Mouse (Mus musculus) kidney, adult 2 months (tissue): ENCODE data around the gene Trim29. TPM values are rescaled to one million over a fixed set of nuclear protein-coding genes. Genes with fewer than 3 reads are reported as not detected.
A peak's percentile ranks its signal among the peaks of the same experiment; 100 is the strongest.

Experiments
- DNase-seq: peaks from one replicate; pipeline ENCODE4 v3.0.0; 2021
- H3K27ac ChIP-seq: fragments of 200-500 bp; 2 replicates; pipeline ENCODE4 v1.5.1; 2012; ENCODE audit warnings: low read depth, low read length, control low read depth, inconsistent platforms; ENCODE audit not compliant: insufficient read depth
- H3K27me3 ChIP-seq: fragments of 200-500 bp; replicated peaks from 2 replicates; pipeline ENCODE4 v1.6.1; 2012; ENCODE audit warnings: mild to moderate bottlenecking, moderate library complexity, low read length, inconsistent platforms; ENCODE audit not compliant: control insufficient read depth, insufficient read depth
- H3K36me3 ChIP-seq: fragments of 200-500 bp; 2 replicates; pipeline ENCODE4 v1.6.1; 2012; ENCODE audit warnings: mild to moderate bottlenecking, moderate library complexity, low read length, inconsistent platforms; ENCODE audit not compliant: control insufficient read depth, insufficient read depth
- H3K4me1 ChIP-seq: fragments of 200-500 bp; 2 replicates; pipeline ENCODE4 v1.6.1; 2011; ENCODE audit warnings: low read length; ENCODE audit not compliant: control insufficient read depth, insufficient read depth
- H3K4me3 ChIP-seq: fragments of 200-500 bp; 2 replicates; pipeline ENCODE4 v1.5.1; 2011; ENCODE audit warnings: mild to moderate bottlenecking, low read depth, low read length, control low read depth; ENCODE audit not compliant: insufficient read depth
- CTCF ChIP-seq: fragments of 200-500 bp; conservative IDR thresholded peaks from 2 replicates; pipeline ENCODE4 v1.5.1; 2011; ENCODE audit warnings: low read depth, mild to moderate bottlenecking, control low read depth, low read length, moderate library complexity, mixed read lengths; ENCODE audit not compliant: insufficient read depth, insufficient read length
- POLR2A ChIP-seq: fragments of 200-500 bp; IDR thresholded peaks from one replicate; pipeline ENCODE4 v1.6.1; 2011; ENCODE audit warnings: low read depth, low read length, control low read depth
- WGBS: fragments of 180-500 bp; shearing (Covaris S2); methylation state at CpG from one replicate; pipeline ENCODE4 v1.1.7; 2018; 5-methylcytosine and 5-hydroxymethylcytosine counted together
- polyA plus RNA-seq: library from polyadenylated mRNA; depleted of rRNA; stranded (reverse); fragments of >200 nt; gene quantifications from 2 replicates; pipeline ENCODE4 v1.2.3, GENCODE M21; 2012

The Trim29 gene
- polyA plus RNA-seq, 1 experiment = 0.74 TPM

GRCm38 (mm10) chr9:43267357-43267756, 43.3 kb upstream of the Trim29 start:
- Histone ChIP-seq H3K4me1 (peaks cover 24% of the 10 kb centered on the region), H3K4me3 (no peak overlapping the region), H3K27ac (no peak overlapping the region), H3K36me3 (no peaks in the 10 kb centered on the region), H3K27me3 (no peaks in the 10 kb centered on the region)
- TF ChIP-seq POLR2A (no peak), CTCF (peak; percentile 64)
- 71% methylated on average over 8 of the region's 8 CpGs for WGBS
- DNase-seq = peak; percentile 56

DNA sequence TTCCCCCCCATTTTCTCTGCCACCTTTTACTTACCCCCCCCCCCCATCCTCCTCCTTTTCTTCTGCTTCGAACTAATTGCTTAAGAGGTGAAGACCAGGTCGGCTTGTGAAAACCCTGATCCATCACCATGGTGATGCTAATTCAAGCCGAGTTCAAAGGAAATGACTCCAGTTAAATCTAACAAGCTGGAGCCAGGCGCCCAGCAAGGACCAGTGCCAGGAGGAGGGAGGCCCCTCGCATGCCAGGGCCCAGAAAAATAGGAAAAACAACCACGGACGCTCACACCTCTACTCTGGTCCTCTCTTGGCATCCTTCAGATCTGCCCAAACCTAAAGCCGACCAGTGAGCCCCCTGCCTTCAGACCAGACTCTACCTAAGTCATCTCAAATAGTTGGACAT, 41.5 kb upstream of the Trim29 start:
- H3K4me1 ChIP-seq = peaks cover 8% of the 10 kb centered on the region
- 41% methylated on average over 8 of the region's 8 CpGs for WGBS
- H3K27ac ChIP-seq = no peak overlapping the region
- no peaks in the 10 kb centered on the region for H3K27me3 ChIP-seq
- no peaks in the 10 kb centered on the region for H3K36me3 ChIP-seq
- no peak overlapping the region for H3K4me3 ChIP-seq
- DNase-seq = no peak
- no peak for TF ChIP-seq POLR2A
- TF ChIP-seq CTCF = no peak

DNA sequence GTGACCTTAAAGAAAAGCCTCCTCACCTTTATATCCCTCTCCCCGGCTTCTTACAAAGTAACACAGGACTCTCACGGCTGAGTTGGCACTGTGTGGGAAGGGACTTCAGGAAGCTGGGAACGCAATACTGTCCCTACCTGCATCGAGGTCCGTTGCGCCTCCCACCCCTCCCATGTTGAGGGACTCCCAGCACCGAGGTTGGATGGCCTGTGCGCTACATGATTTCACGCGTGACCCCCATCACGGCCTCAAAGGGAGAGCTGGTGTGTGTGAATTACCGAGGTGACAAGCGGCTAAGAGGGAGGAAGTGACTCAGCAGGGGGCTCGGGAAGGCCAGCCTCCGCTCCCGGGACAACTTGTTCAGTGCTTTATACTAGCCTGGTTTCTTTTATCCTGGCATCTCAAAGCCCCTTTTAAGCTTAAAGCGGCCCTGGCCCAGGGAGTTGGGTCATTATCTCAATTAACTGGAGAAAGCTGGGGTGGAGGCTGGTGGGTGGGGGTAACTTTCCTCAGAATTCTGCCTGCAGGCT, 39.9 kb upstream of the Trim29 start:
- TF ChIP-seq POLR2A = no peak
- no peak for TF ChIP-seq CTCF
- peak; percentile 29 for DNase-seq
- no peaks in the 10 kb centered on the region; the same call in 1 of the 2 replicates for H3K4me1 ChIP-seq
- WGBS = 33% methylated on average over 17 of the region's 17 CpGs
- H3K27ac ChIP-seq = no peak overlapping the region
- H3K4me3 ChIP-seq = no peak overlapping the region
- no peaks in the 10 kb centered on the region for H3K27me3 ChIP-seq
- H3K36me3 ChIP-seq = no peaks in the 10 kb centered on the region

GRCm38 (mm10) chr9:43271761-43272518, 38.7 kb upstream of the Trim29 start:
- Histone ChIP-seq H3K4me3 (no peak overlapping the region), H3K27ac (no peak overlapping the region), H3K4me1 (no peaks in the 10 kb centered on the region; the same call in 1 of the 2 replicates), H3K27me3 (no peaks in the 10 kb centered on the region), H3K36me3 (no peaks in the 10 kb centered on the region)
- peak; percentile 36 for DNase-seq
- WGBS = 77% methylated on average over 14 of the region's 14 CpGs
- no peak for TF ChIP-seq POLR2A
- no peak for TF ChIP-seq CTCF

DNA sequence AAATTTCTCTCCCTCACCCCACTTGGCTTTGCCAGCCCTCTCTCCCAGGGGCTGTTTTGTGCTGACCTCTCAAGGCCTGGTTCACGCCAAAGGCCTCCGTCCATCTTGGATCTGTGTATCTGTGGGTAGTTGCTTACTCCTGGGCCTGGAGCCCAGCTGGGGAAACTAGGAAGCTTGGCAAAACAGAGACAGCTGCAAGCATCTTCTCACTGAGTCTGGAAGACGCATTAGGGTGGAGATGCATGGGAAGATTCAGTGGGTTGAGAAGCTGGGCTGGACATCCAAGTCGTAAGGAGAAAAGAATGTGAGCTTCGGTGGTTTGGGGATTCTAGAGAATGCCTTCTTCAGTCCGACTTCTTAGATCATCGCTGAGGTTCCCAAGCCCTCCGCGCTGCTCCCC, 36.9 kb upstream of the Trim29 start:
- Histone ChIP-seq H3K4me1 (no peaks in the 10 kb centered on the region; the same call in 1 of the 2 replicates), H3K27ac (no peak overlapping the region), H3K36me3 (no peaks in the 10 kb centered on the region), H3K4me3 (no peak overlapping the region), H3K27me3 (no peaks in the 10 kb centered on the region)
- no peak for TF ChIP-seq POLR2A
- TF ChIP-seq CTCF = no peak
- no peak for DNase-seq
- WGBS = 88% methylated on average over 9 of the region's 9 CpGs

DNA sequence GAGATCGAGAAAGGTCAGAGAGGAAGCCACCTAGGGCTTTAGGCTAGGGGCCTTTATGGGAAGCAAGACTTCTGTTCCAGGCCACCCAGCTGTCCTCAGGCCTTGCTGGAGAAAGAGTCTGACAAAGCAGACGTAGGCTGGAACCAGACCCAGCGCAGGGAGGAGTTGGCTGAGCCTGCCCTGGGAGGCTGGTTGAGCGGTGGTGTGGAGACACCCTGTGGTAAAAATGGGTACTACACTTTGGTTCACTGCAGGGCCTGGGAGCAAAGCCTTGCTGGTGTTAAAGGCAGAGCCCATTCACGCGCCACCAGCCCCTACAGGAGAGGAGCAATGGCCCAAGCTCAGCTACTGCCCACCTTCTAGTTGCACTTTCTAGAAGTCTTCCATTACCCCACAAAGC, 26.4 kb upstream of the Trim29 start:
- peak; percentile 82 for DNase-seq
- Histone ChIP-seq H3K27ac (no peak overlapping the region), H3K36me3 (no peaks in the 10 kb centered on the region), H3K4me3 (no peak overlapping the region), H3K27me3 (no peaks in the 10 kb centered on the region), H3K4me1 (no peaks in the 10 kb centered on the region)
- TF ChIP-seq CTCF (peak; percentile 97), POLR2A (no peak)
- WGBS = 11% methylated on average over 6 of the region's 6 CpGs

- Histone ChIP-seq H3K4me1 (no peaks in the 10 kb centered on the region), H3K27me3 (no peaks in the 10 kb centered on the region), H3K36me3 (no peaks in the 10 kb centered on the region), H3K4me3 (no peak overlapping the region), H3K27ac (no peak overlapping the region)
- no peak for TF ChIP-seq POLR2A
- TF ChIP-seq CTCF = no peak
- WGBS = 78% methylated on average over 4 of the region's 4 CpGs
- no peak for DNase-seq
Observed at GRCm38 (mm10) chr9:43285281-43285680, 25.4 kb upstream of the Trim29 start.
